Mouse (Mus musculus) ES-Bruce4 (cell line): ENCODE measurements around the gene Ccdc60.

Experiments used
- CTCF ChIP-seq: IDR thresholded peaks from one replicate; pipeline ENCODE4 v1.8.1; 2011; ENCODE audit warnings: low read depth, low read length
- POLR2A ChIP-seq: IDR thresholded peaks from one replicate; pipeline ENCODE4 v1.8.1; 2011; ENCODE audit warnings: low read length; ENCODE audit not compliant: insufficient read depth

DNA sequence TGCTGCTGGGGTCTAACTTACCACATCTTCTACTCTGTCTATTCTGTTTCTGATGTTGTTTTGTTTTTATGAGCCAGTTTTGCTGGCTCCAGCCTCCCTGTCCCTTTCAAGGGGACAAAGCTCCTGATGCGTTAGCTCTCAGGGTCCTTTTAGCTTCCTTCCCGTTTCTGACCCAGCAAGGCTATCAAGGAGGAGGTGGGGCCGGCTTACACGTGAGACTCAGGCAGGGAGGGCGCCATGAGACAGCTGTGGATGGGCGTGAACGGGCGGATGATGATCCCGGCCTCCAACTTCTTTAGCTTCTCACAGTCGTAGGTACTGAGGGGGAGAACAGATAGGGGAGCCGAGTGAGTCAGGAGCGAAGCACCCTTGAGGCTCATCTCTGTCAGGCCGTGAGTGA, 108.2 kb downstream of the Ccdc60 start:
- TF ChIP-seq POLR2A, result no peak
- no peak for TF ChIP-seq CTCF
